Mouse (Mus musculus) hindbrain, embryonic 15.5 days (tissue): ENCODE measurements around the gene Prkce. TPM values are rescaled to one million over a fixed set of nuclear protein-coding genes. Genes with fewer than 3 reads are reported as not detected.

Source experiments
- ATAC-seq: fragments of 200-750 bp; cut with Nextera tagmentation; 2 replicates; pipeline ENCODE4 v1.8.0; 2017; ENCODE audit warnings: low read depth, moderate number of reproducible peaks, moderate TSS enrichment; ENCODE audit not compliant: low FRiP score
- H3K27ac ChIP-seq: fragments of 300-500 bp; sonication (generic); replicated peaks from 2 replicates; pipeline ENCODE4 v1.5.1; 2015; ENCODE audit warnings: mild to moderate bottlenecking, inconsistent platforms
- H3K27me3 ChIP-seq: fragments of 300-500 bp; sonication (generic); 2 replicates; pipeline ENCODE4 v1.6.1; 2015; ENCODE audit warnings: control low read depth, inconsistent platforms
- H3K36me3 ChIP-seq: fragments of 300-500 bp; sonication (generic); 2 replicates; pipeline ENCODE4 v1.6.1; 2015; ENCODE audit warnings: control low read depth, inconsistent platforms
- H3K4me1 ChIP-seq: fragments of 300-500 bp; sonication (generic); replicated peaks from 2 replicates; pipeline ENCODE4 v1.6.1; 2015; ENCODE audit warnings: control low read depth, inconsistent platforms
- H3K4me2 ChIP-seq: fragments of 300-500 bp; sonication (generic); 2 replicates; pipeline ENCODE4 v1.6.1; 2015; ENCODE audit warnings: moderate library complexity, mild to moderate bottlenecking, inconsistent platforms
- H3K4me3 ChIP-seq: fragments of 300-500 bp; sonication (generic); 2 replicates; pipeline ENCODE4 v1.5.1; 2015; ENCODE audit warnings: mild to moderate bottlenecking, inconsistent platforms
- H3K9ac ChIP-seq: fragments of 300-500 bp; sonication (generic); 2 replicates; pipeline ENCODE4 v1.6.1; 2015; ENCODE audit warnings: inconsistent platforms
- H3K9me3 ChIP-seq: fragments of 300-500 bp; sonication (generic); 2 replicates; pipeline ENCODE4 v1.6.1; 2016; ENCODE audit warnings: control low read depth, inconsistent platforms
- WGBS: fragments of 180-500 bp; shearing (Covaris S2); methylation state at CpG from one replicate; pipeline ENCODE4 v1.1.7; 2015; 5-methylcytosine and 5-hydroxymethylcytosine counted together
- polyA plus RNA-seq: library from polyadenylated mRNA; unstranded; fragments of >200 nt; fragmentation: Nextera tagmentation; extraction: Ambion mirVana; gene quantifications from 2 replicates; pipeline ENCODE4 v1.2.1, GENCODE M21; 2015

Gene Prkce
- polyA plus RNA-seq, 1 experiment from 2014 or later = 45.7 TPM

DNA sequence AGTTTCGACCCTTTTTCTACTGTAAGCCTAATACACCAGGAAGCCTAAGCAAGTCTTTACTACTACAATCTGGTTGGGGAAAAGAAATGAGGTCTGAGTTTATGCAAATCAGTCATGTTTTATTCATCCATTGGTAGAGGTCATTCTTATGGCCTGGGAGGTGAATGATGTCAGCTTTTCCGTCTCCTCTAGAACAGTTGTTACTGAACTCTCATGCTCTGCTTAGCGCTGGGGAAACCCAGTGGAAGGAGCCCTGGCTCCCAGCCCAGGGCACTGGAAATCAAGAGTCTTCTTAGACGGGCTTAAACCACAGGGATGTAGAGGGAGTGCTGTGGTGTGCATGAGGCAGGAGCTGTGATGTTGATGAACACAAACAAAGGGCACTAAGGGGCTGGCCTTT, 232.4 kb downstream of the Prkce start:
- ATAC-seq = no peak
- no peak overlapping the region for H3K27ac ChIP-seq

DNA sequence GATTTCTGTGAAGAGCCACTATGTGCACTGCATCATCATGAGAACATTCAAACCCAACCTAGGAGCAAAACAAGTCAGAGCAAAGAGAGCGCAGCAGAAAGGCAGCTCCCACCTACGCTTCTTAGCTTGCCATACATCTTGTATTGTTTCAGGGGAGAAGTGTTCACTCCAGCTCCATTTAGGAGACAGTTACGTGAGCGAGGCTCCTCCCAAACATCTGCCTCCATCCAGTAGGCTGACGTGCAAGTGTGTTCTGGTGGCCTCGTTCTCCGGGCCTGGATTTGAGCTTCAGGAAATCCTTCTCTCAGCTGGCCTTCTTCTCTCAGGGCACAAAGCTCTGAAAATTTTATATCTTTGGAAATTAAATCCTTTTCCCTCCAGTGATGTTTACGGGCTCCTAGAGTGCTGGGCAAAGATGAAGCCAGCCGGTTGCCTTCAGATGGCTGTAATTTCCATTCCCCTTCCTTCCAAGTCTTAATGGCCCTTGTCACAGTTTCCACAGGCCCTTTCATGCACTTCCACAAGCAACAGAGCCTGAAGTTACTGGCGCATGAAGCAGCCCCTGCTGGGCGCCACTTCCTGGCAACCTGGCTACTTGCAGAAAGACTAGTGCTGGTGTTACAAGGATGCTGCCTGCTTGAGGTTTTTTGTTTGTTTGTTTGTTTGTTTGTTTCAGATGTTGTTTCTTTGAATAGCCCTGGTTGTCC, 237.4 kb downstream of the Prkce start:
- no peaks in the 10 kb centered on the region for H3K27me3 ChIP-seq
- H3K4me1 ChIP-seq = peaks cover 25% of the 10 kb centered on the region
- no peak overlapping the region for H3K4me3 ChIP-seq
- no peak overlapping the region for H3K9ac ChIP-seq
- H3K4me2 ChIP-seq = no peak overlapping the region
- no peaks in the 10 kb centered on the region for H3K9me3 ChIP-seq
- no peaks in the 10 kb centered on the region for H3K36me3 ChIP-seq
- ATAC-seq = peak; percentile 61
- peak overlapping the region; percentile 32 for H3K27ac ChIP-seq
- 47% methylated on average over 11 of the region's 11 CpGs for WGBS

More for the DNA sequence above, 232.4 kb downstream of the Prkce start:
- H3K4me1 ChIP-seq = peaks cover 15% of the 10 kb centered on the region
- no peaks in the 10 kb centered on the region for H3K9me3 ChIP-seq
- no peaks in the 10 kb centered on the region for H3K36me3 ChIP-seq
- no peak overlapping the region for H3K9ac ChIP-seq
- 46% methylated on average over 4 of the region's 4 CpGs for WGBS
- no peak overlapping the region for H3K4me2 ChIP-seq
- no peaks in the 10 kb centered on the region for H3K27me3 ChIP-seq
- H3K4me3 ChIP-seq = no peak overlapping the region

DNA sequence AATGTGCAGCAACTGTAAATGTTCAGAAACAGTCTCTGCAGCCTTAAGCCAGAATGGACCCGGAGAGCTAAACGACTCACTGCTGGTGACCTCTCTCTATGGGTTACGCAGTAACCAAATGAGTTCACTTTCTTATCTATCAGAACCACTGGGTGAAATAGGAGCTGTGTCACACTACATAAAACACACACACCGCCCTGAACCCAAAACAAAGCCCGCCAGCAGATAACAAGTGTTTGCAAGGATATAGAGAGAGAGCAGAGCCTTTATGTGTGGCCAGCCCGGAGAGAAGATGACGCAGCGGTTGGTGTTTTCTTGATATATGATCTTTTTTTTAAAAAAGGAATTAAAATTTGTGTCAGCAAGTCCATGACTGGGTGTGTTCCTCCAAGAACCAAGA, 238.1 kb downstream of the Prkce start:
- H3K4me1 ChIP-seq = peaks cover 32% of the 10 kb centered on the region
- no peaks in the 10 kb centered on the region for H3K27me3 ChIP-seq
- ATAC-seq = no peak
- H3K9ac ChIP-seq = no peak overlapping the region
- no peak overlapping the region for H3K4me3 ChIP-seq
- no peak overlapping the region for H3K4me2 ChIP-seq
- no peaks in the 10 kb centered on the region for H3K9me3 ChIP-seq
- H3K36me3 ChIP-seq = no peaks in the 10 kb centered on the region
- H3K27ac ChIP-seq = peak overlapping the region; percentile 32
- 80% methylated on average over 8 of the region's 8 CpGs for WGBS

DNA sequence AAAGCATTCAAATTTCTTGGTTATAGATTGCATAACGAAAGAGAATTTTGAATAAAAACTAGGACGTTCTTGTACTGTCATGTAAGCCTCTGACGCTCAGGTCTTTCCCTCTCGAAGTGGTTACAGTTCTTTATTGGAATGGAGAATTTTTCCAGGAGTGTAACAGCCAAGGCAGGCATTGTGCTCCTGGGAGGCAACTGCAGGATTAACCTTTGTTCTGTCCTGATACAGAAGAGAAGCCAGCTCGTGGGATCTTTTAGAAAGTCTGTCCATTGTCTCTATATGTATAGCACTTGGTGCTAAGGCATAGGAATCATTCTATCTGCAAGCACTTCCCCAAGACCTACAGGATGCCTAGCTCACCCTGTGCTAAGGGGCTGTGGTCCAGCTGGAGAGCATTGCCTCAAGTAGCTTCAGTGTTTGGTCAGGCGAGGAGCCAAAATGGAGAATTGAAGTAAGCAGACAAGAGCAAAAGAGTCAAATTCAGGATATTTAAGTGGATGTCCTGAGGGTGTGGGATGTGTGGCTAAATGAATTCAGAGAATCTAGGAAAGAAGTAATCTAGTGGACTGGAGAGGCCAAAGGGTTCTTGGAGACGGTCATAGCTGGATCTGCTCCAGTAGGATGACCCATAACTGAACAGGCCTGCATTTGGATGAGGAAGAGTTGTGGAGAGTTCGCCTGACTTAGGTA, 240.5 kb downstream of the Prkce start:
- Histone ChIP-seq H3K36me3 (no peaks in the 10 kb centered on the region), H3K4me2 (no peak overlapping the region), H3K9ac (no peak overlapping the region), H3K4me1 (peaks cover 57% of the 10 kb centered on the region), H3K27ac (no peak overlapping the region), H3K9me3 (no peaks in the 10 kb centered on the region), H3K4me3 (no peak overlapping the region), H3K27me3 (no peaks in the 10 kb centered on the region)
- 82% methylated on average over 8 of the region's 8 CpGs for WGBS
- ATAC-seq = no peak

- Histone ChIP-seq H3K36me3 (no peaks in the 10 kb centered on the region), H3K4me3 (no peak overlapping the region), H3K4me2 (no peak overlapping the region), H3K27me3 (no peaks in the 10 kb centered on the region), H3K9me3 (no peaks in the 10 kb centered on the region), H3K9ac (no peak overlapping the region), H3K4me1 (peaks cover 57% of the 10 kb centered on the region), H3K27ac (no peak overlapping the region)
- 93% methylated on average over 5 of the region's 5 CpGs for WGBS
- ATAC-seq = no peak
These were observed 241.0 kb downstream of the Prkce start for GRCm38 (mm10) chr17:86408614-86409006.

- Histone ChIP-seq H3K9me3 (no peaks in the 10 kb centered on the region), H3K36me3 (no peaks in the 10 kb centered on the region), H3K27ac (no peak overlapping the region), H3K4me2 (no peak overlapping the region), H3K27me3 (no peaks in the 10 kb centered on the region), H3K9ac (no peak overlapping the region), H3K4me1 (peaks cover 51% of the 10 kb centered on the region), H3K4me3 (no peak overlapping the region)
- ATAC-seq = no peak
- 91% methylated on average over 8 of the region's 8 CpGs for WGBS
These were observed 241.9 kb downstream of the Prkce start for GRCm38 (mm10) chr17:86409485-86409884.

GRCm38 (mm10) chr17:86410496-86410895, 242.9 kb downstream of the Prkce start:
- peak overlapping the region; percentile 40; the same call in 1 of the 2 replicates for H3K27ac ChIP-seq
- WGBS = 26% methylated on average over 12 of the region's 12 CpGs
- H3K4me3 ChIP-seq = no peak overlapping the region
- H3K9me3 ChIP-seq = no peaks in the 10 kb centered on the region
- ATAC-seq = 0 out of 2 replicates have a peak, but pooled peaks have one; percentile 31
- no peak overlapping the region for H3K9ac ChIP-seq
- peaks cover 48% of the 10 kb centered on the region for H3K4me1 ChIP-seq
- peak overlapping the region; percentile 14; the same call in 1 of the 2 replicates for H3K4me2 ChIP-seq
- no peaks in the 10 kb centered on the region for H3K27me3 ChIP-seq
- H3K36me3 ChIP-seq = no peaks in the 10 kb centered on the region

DNA sequence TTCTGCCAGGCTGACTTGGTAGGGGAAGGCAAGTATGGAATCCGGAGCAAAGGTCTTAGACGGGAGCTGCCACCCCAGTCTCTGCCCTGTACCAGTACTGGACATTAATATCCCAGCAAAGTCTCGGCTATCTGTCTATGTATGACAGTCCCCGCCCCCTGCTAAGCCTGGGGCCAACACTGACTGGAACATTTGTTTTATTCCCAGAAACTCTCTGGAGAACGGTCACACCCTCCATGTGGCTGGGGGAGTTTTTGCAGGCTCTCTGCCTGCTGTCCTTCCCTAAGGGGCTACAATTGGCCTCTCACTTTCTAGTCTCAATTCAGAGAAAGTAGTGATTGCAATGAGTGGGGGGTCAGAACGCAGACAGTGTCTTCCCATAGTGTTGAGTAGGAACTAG, 244.6 kb downstream of the Prkce start:
- H3K4me3 ChIP-seq = no peak overlapping the region
- no peaks in the 10 kb centered on the region for H3K27me3 ChIP-seq
- H3K36me3 ChIP-seq = no peaks in the 10 kb centered on the region
- H3K9ac ChIP-seq = no peak overlapping the region
- no peak for ATAC-seq
- 63% methylated on average over 6 of the region's 6 CpGs for WGBS
- H3K9me3 ChIP-seq = no peaks in the 10 kb centered on the region
- peaks cover 58% of the 10 kb centered on the region for H3K4me1 ChIP-seq
- no peak overlapping the region for H3K4me2 ChIP-seq
- no peak overlapping the region for H3K27ac ChIP-seq

- H3K36me3 ChIP-seq = no peaks in the 10 kb centered on the region
- H3K9ac ChIP-seq = no peak overlapping the region
- H3K27ac ChIP-seq = no peak overlapping the region
- H3K4me2 ChIP-seq = no peak overlapping the region
- H3K4me3 ChIP-seq = no peak overlapping the region
- no peak for ATAC-seq
- no peaks in the 10 kb centered on the region for H3K27me3 ChIP-seq
- 33% methylated on average over 8 of the region's 8 CpGs for WGBS
- H3K9me3 ChIP-seq = no peaks in the 10 kb centered on the region
- peaks cover 64% of the 10 kb centered on the region for H3K4me1 ChIP-seq
These were observed 247.0 kb downstream of the Prkce start for GRCm38 (mm10) chr17:86414608-86415007.

DNA sequence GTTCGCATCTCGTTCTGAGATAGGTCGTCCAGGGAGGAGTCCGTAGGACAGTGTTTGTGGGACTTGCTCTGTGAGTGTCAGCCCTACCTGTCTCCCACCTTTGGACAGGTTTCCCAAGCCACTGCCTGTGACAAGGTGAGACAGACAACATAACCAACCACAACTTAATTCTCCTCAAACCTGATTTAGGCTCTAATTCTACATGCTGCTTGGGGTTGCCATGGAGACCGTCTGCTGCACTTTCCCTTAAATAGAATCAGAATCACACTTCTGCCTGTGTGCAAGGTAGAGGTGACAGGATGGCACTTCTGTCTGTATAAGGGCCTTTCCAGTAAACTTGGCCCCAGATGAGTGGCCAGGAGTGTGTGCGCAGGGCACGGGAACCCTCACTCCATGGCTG, 248.4 kb downstream of the Prkce start:
- H3K9ac ChIP-seq = no peak overlapping the region
- H3K9me3 ChIP-seq = no peaks in the 10 kb centered on the region
- no peaks in the 10 kb centered on the region for H3K27me3 ChIP-seq
- WGBS = 79% methylated on average over 7 of the region's 7 CpGs
- no peak for ATAC-seq
- H3K4me3 ChIP-seq = no peak overlapping the region
- no peak overlapping the region for H3K4me2 ChIP-seq
- no peaks in the 10 kb centered on the region for H3K36me3 ChIP-seq
- H3K27ac ChIP-seq = peak overlapping the region; percentile 59; the same call in 1 of the 2 replicates
- H3K4me1 ChIP-seq = peaks cover 50% of the 10 kb centered on the region

DNA sequence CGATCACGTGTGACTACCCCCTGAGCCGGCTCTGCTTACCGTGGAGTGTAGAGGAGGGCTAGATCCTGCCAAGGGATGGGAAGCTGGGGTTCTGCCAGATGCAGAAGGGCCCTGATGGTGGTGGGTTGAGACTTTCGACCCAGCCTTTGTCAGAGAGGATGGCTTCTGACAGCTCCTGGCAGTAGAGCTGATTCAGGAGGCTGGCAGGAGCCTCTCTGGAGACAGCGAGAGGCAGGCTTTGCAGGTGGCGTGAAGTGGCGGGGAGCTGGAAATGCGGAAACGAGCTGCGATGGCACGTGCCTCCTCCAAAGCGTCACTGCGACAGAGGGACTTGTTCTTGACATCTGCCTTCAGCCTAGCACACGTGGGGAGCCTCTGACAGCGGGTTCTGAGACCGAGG, 250.7 kb downstream of the Prkce start:
- Histone ChIP-seq H3K9ac (no peak overlapping the region), H3K4me3 (no peak overlapping the region), H3K9me3 (no peaks in the 10 kb centered on the region), H3K36me3 (no peaks in the 10 kb centered on the region), H3K4me1 (peaks cover 28% of the 10 kb centered on the region), H3K27me3 (no peaks in the 10 kb centered on the region), H3K4me2 (no peak overlapping the region), H3K27ac (no peak overlapping the region)
- WGBS = 53% methylated on average over 17 of the region's 17 CpGs
- ATAC-seq = no peak

- WGBS = 96% methylated on average over 6 of the region's 6 CpGs
- Histone ChIP-seq H3K4me3 (no peak overlapping the region), H3K27me3 (no peaks in the 10 kb centered on the region), H3K27ac (no peak overlapping the region), H3K4me1 (peaks cover 33% of the 10 kb centered on the region), H3K36me3 (no peaks in the 10 kb centered on the region), H3K9me3 (no peaks in the 10 kb centered on the region), H3K9ac (no peak overlapping the region), H3K4me2 (no peak overlapping the region)
- ATAC-seq = no peak
These were observed 251.6 kb downstream of the Prkce start for GRCm38 (mm10) chr17:86419199-86419598.
